Mouse (Mus musculus) forebrain, embryonic 11.5 days (tissue): ENCODE results near the gene Fam174a. TPM values are rescaled to one million over a fixed set of nuclear protein-coding genes. Genes with fewer than 3 reads are reported as not detected.

ENCODE experiments used
- ATAC-seq: fragments of 200-750 bp; cut with Nextera tagmentation; replicated peaks from 2 replicates; pipeline ENCODE4 v1.8.0; 2017; ENCODE audit warnings: moderate TSS enrichment; ENCODE audit not compliant: low FRiP score
- DNase-seq: peaks from one replicate; pipeline ENCODE4 v3.0.0-alpha.2; 2017; ENCODE audit warnings: low spot score
- H3K27ac ChIP-seq: fragments of 300-500 bp; sonication (generic); 2 replicates; pipeline ENCODE4 v1.5.1; 2014; ENCODE audit warnings: low read depth, low read length
- H3K27me3 ChIP-seq: fragments of 300-500 bp; sonication (generic); 2 replicates; pipeline ENCODE4 v1.6.1; 2014; ENCODE audit warnings: mild to moderate bottlenecking, low read length, mixed read lengths; ENCODE audit not compliant: control insufficient read depth, insufficient read depth
- H3K36me3 ChIP-seq: fragments of 300-500 bp; sonication (generic); 2 replicates; pipeline ENCODE4 v1.6.1; 2014; ENCODE audit warnings: mild to moderate bottlenecking, low read length, moderate library complexity, mixed read lengths; ENCODE audit not compliant: control insufficient read depth, insufficient read depth
- H3K4me1 ChIP-seq: fragments of 300-500 bp; sonication (generic); replicated peaks from 2 replicates; pipeline ENCODE4 v1.6.1; 2014; ENCODE audit warnings: low read length, mixed read lengths; ENCODE audit not compliant: control insufficient read depth, insufficient read depth
- H3K4me2 ChIP-seq: fragments of 300-500 bp; sonication (generic); 2 replicates; pipeline ENCODE4 v1.6.1; 2014; ENCODE audit warnings: low read depth, mild to moderate bottlenecking, low read length, moderate library complexity, mixed read lengths; ENCODE audit not compliant: severe bottlenecking
- H3K4me3 ChIP-seq: fragments of 300-500 bp; sonication (generic); 2 replicates; pipeline ENCODE4 v1.5.1; 2014; ENCODE audit warnings: low read depth, low read length
- H3K9ac ChIP-seq: fragments of 300-500 bp; sonication (generic); 2 replicates; pipeline ENCODE4 v1.6.1; 2014; ENCODE audit warnings: low read length
- H3K9me3 ChIP-seq: fragments of 300-500 bp; sonication (generic); 2 replicates; pipeline ENCODE4 v1.6.1; 2016; ENCODE audit warnings: low read length, mixed read lengths; ENCODE audit not compliant: control insufficient read depth
- WGBS: fragments of 180-500 bp; shearing (Covaris S2); extraction: QIAGEN DNeasy Blood & Tissue Kit; methylation state at CpG from one replicate; pipeline ENCODE4 v1.1.7; 2014; 5-methylcytosine and 5-hydroxymethylcytosine counted together
- polyA plus RNA-seq: library from polyadenylated mRNA; unstranded; fragments of >200 nt; fragmentation: Nextera tagmentation; extraction: Ambion mirVana; gene quantifications from 2 replicates; pipeline ENCODE4 v1.2.1, GENCODE M21; 2014

Gene Fam174a
- polyA plus RNA-seq: 19.2 and 20.0 TPM in 2 replicates

DNA sequence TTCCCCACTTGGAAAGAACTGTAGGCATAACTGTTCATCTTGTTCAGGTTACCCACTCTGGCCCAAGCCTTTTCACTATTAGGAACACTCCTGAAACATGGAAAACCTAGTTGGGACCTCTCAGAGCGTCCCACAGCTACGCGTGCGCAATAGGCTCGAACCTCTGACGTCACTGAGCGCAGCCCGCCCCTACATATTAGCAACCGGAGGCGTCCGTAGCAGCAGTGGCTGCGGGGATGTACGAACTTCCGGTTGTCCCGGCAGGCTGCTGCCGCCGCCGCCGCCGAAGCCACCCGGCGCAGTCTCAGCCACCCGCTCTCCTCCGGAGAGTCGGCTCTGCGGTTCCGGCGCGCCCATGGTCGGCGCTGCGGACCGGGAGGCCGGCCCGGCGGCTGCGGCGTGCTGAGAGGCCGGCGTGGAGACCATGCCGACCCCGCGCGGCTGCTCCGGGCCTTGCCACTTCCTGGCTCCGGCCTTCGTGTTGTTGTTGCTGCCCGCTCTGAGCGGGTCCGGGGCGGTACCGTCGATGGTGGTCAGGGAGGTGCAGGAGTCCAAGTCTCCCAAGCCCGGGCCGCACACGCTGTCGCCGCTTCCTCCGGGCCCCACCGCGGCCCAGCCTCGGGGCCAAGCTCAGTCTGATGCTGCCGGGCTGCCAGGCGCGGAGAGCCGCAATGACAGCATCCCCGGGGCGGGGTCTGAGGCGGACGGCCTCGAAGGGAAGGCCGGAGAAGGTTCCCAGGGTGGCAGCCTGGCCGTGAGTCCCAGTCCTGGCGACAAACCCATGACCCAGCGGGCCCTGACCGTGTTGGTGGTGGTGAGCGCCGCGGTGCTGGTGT lies at the start of gene Fam174a:
Gene Fam174a (plus strand): TSS at position 231 of the 836 bp plus-strand sequence.
- Histone ChIP-seq H3K27ac (0 out of 2 replicates have a peak within 1 kb of the TSS, but pooled peaks have one; percentile 46), H3K4me3 (peak within 1 kb of the TSS; percentile 83), H3K27me3 (no peaks in the 10 kb centered on the region), H3K4me1 (peaks cover 4% of the 10 kb centered on the region; the same call in 1 of the 2 replicates), H3K4me2 (peak within 1 kb of the TSS; percentile 90), H3K36me3 (no peaks in the 10 kb centered on the region), H3K9ac (peak within 1 kb of the TSS; percentile 84), H3K9me3 (no peaks in the 10 kb centered on the region)
- ATAC-seq (peak; percentile 100), DNase-seq (peak; percentile 93)
- WGBS: under 1% methylated on average over 77 of the region's 79 CpGs

DNA sequence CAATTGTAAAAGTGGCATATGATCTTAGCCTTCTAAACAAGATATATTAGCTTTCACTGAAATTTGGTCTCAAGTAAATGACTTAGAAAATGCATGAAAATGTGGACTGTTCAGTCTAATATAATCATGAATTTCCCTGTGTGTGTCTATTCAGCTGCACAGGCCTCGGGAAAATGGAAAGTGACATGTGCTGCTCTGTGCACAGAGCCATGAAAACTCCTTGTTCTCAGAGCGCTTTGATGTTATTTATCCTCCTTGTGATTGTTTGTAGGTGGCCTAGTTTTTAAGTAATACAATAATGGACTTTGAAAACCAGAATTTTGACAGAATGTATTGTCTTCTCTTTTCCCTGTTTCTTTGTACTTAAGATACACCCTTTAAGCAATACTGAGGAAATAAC lies 49.6 kb upstream of the Fam174a start:
- Histone ChIP-seq H3K36me3 (no peaks in the 10 kb centered on the region), H3K9me3 (no peaks in the 10 kb centered on the region), H3K4me1 (no peaks in the 10 kb centered on the region), H3K9ac (no peak overlapping the region), H3K27me3 (no peaks in the 10 kb centered on the region), H3K4me3 (no peak overlapping the region), H3K27ac (no peak overlapping the region), H3K4me2 (no peak overlapping the region)
- DNase-seq: no peak
- 0 out of 2 replicates have a peak, but pooled peaks have one; percentile 51 for ATAC-seq
- 25% methylated on average over 2 of the region's 2 CpGs for WGBS

DNA sequence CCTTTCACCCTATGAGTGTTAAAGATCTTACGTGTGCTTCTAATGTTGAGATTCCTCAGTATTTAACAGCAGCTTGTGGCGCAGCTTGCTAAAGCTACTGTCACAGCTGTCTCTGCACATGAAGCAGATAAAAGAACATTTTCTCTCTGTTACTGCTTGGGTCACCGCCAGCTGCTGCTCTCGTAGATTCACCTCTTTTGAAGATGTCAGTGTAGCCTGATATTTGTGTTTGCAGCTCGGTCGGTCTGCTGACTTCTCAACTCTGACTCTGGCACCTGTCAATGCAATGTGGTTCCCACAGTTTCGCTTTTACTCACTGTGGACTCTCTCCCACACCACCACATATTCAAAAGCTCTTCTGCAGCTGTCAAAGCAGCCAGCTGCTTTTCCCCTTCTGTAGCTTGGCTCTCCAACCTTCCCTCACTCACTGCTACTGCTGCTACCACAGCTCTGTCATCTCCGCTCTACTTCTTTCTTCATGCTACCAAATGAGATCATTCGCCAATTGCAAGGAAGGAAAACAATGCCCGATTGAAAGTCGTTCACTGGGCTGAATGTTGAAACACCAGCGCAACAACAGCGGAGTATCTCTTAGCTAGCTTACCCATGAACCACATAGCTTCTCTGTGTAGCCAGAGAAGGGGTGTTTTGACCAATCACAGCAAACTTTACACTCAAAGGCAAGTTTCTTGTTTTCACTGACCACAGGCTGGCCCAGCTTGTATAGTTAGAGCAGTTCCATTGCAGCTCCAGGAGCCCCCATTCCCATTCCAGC lies 45.3 kb upstream of the Fam174a start:
- Histone ChIP-seq H3K9me3 (no peaks in the 10 kb centered on the region), H3K4me1 (no peaks in the 10 kb centered on the region), H3K9ac (no peak overlapping the region), H3K4me3 (no peak overlapping the region), H3K27me3 (no peaks in the 10 kb centered on the region), H3K36me3 (no peaks in the 10 kb centered on the region), H3K27ac (no peak overlapping the region), H3K4me2 (no peak overlapping the region)
- ATAC-seq: no peak
- WGBS: 76% methylated on average over 13 of the region's 13 CpGs
- DNase-seq: no peak

- Histone ChIP-seq H3K36me3 (no peaks in the 10 kb centered on the region), H3K4me3 (no peak overlapping the region), H3K27me3 (no peaks in the 10 kb centered on the region), H3K27ac (no peak overlapping the region), H3K9me3 (no peaks in the 10 kb centered on the region), H3K4me1 (no peaks in the 10 kb centered on the region), H3K9ac (no peak overlapping the region), H3K4me2 (no peak overlapping the region)
- WGBS: 14% methylated on average over 1 of the region's 1 CpGs
- ATAC-seq (no peak), DNase-seq (no peak)
These were observed 40.1 kb upstream of the Fam174a start for GRCm38 (mm10) chr1:95273321-95273720.

DNA sequence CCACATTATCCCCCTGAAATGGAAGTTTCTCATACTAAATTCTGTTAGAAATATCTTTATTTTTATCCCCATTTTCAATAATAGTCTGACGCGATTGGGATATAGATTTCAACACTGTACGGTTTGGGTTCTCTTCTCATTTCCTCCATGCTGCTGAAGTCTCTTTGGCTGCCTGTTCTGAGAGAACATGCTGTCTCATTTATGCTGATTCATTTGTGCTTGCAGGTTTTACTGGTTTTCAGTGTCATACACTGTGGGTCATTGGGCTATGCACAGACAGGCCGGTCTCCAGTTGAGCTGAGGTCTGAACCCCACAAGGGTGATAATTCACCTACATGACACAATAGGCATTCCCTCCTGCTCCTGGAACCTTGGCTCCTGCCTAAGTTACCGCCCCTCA lies 5.1 kb upstream of the Fam174a start:
- H3K27ac ChIP-seq: no peak overlapping the region
- DNase-seq (no peak), ATAC-seq (no peak)
- 76% methylated on average over 5 of the region's 5 CpGs for WGBS
- no peaks in the 10 kb centered on the region for H3K27me3 ChIP-seq
- no peaks in the 10 kb centered on the region for H3K9me3 ChIP-seq
- H3K9ac ChIP-seq: no peak overlapping the region
- H3K4me1 ChIP-seq: no peaks in the 10 kb centered on the region
- no peaks in the 10 kb centered on the region for H3K36me3 ChIP-seq
- no peak overlapping the region for H3K4me2 ChIP-seq
- no peak overlapping the region for H3K4me3 ChIP-seq

DNA sequence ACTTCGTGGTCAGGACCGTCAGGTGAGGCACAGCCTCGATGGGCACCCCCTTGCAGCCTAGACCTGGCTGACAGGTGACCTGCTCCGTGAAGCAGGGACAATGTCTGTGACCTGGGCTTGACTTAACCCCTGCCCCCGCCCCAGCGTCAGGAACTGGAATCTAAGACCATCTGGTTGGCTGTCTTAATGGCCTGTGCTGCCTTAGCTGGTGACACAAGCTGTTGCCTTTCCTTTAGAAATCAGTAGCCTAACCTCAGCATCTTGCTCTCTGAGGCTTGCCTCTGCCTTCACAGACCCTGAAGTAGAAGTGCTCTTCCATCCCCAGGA lies 769 bp downstream of the Fam174a start:
- DNase-seq: no peak
- Histone ChIP-seq H3K4me2 (peak overlapping the region; percentile 90), H3K9ac (peak overlapping the region; percentile 84), H3K4me3 (peak overlapping the region; percentile 83), H3K27me3 (no peaks in the 10 kb centered on the region), H3K27ac (no peak overlapping the region), H3K9me3 (no peaks in the 10 kb centered on the region), H3K36me3 (no peaks in the 10 kb centered on the region), H3K4me1 (peaks cover 4% of the 10 kb centered on the region; the same call in 1 of the 2 replicates)
- 3% methylated on average over 6 of the region's 6 CpGs for WGBS
- no peak for ATAC-seq

DNA sequence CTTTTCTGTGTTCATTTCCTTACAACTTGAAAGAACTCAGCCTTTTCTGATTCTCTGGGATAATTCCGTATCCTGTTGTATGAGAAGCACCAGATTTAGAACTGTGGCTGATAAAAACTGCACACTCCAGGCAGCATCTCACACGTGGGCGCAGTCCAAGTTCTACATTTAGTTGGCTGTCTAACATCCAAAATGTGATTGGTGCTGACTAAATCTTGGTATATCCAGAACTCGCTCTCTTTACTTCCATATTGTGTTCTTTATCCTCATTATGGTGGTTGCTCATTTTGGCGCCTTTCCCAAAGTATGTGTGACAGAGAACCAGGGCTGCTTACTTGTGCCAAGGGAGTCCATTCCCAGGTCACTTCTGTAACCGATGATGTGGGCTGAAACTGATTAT lies 2.6 kb downstream of the Fam174a start:
- H3K36me3 ChIP-seq: no peaks in the 10 kb centered on the region
- WGBS: 91% methylated on average over 6 of the region's 6 CpGs
- no peaks in the 10 kb centered on the region for H3K9me3 ChIP-seq
- H3K4me1 ChIP-seq: peaks cover 4% of the 10 kb centered on the region; the same call in 1 of the 2 replicates
- no peak overlapping the region for H3K4me3 ChIP-seq
- ATAC-seq: no peak
- no peak overlapping the region for H3K9ac ChIP-seq
- H3K27me3 ChIP-seq: no peaks in the 10 kb centered on the region
- H3K4me2 ChIP-seq: no peak overlapping the region
- H3K27ac ChIP-seq: no peak overlapping the region
- DNase-seq: no peak

DNA sequence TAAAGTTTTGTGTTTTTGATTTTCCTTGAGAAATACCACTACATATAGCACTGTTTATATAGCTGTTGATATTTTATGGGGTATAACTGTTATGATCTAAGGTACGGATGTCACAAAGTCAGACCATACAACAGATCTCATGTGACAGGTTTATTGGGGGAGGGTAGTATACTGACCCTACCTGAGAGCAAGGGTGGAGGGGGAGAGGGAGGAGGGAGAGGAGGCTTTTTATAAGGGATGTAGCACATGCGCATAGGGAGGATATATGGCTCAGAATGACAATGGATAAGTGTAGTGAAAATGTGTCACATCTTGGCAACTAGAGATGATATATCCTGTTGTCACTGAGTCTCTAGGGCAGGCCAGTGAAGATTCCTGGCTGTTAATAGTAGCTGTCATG lies 8.8 kb downstream of the Fam174a start:
- no peak overlapping the region for H3K9ac ChIP-seq
- H3K27me3 ChIP-seq: no peaks in the 10 kb centered on the region
- WGBS: 91% methylated on average over 2 of the region's 2 CpGs
- no peaks in the 10 kb centered on the region for H3K9me3 ChIP-seq
- H3K36me3 ChIP-seq: no peaks in the 10 kb centered on the region; the same call in 1 of the 2 replicates
- ATAC-seq (0 out of 2 replicates have a peak, but pooled peaks have one; percentile 21), DNase-seq (no peak)
- no peak overlapping the region for H3K4me3 ChIP-seq
- H3K4me2 ChIP-seq: no peak overlapping the region
- H3K27ac ChIP-seq: no peak overlapping the region
- H3K4me1 ChIP-seq: no peaks in the 10 kb centered on the region
